Mouse (Mus musculus) E14TG2a.4 (cell line): ENCODE results near the gene Npffr2.

Source experiments
- H3K27me3 ChIP-seq: 2 replicates; pipeline ENCODE4 v1.6.1; 2014; ENCODE audit warnings: low read length, control low read depth; ENCODE audit not compliant: insufficient read depth
- H3K36me3 ChIP-seq: 2 replicates; pipeline ENCODE4 v1.6.1; 2014; ENCODE audit warnings: low read length, control low read depth; ENCODE audit not compliant: insufficient read depth
- H3K4me1 ChIP-seq: replicated peaks from 2 replicates; pipeline ENCODE4 v1.6.1; 2014; ENCODE audit warnings: low read depth, low read length, control low read depth
- H3K4me3 ChIP-seq: replicated peaks from 2 replicates; pipeline ENCODE4 v1.5.1; 2014; ENCODE audit warnings: mild to moderate bottlenecking, low read length
- H3K9me3 ChIP-seq: 2 replicates; pipeline ENCODE4 v1.6.1; 2014; ENCODE audit warnings: low read length, control low read depth
- CTCF ChIP-seq: conservative IDR thresholded peaks from 2 replicates; pipeline ENCODE4 v1.5.1; 2014; ENCODE audit warnings: low read length
- NANOG ChIP-seq: IDR thresholded peaks from 2 replicates; pipeline ENCODE4 v1.6.1; 2014; ENCODE audit warnings: borderline replicate concordance, low read length, mixed read lengths
- POU5F1 ChIP-seq: IDR thresholded peaks from 2 replicates; pipeline ENCODE4 v1.6.1; 2014; ENCODE audit warnings: low read length, borderline replicate concordance

Gene Npffr2

GRCm38 (mm10) chr5:89611322-89612015 lies 84.2 kb downstream of the Npffr2 start:
- TF ChIP-seq NANOG (no peak), CTCF (no peak), POU5F1 (no peak)
- Histone ChIP-seq H3K36me3 (no peaks in the 10 kb centered on the region), H3K9me3 (peaks cover 28% of the 10 kb centered on the region)

GRCm38 (mm10) chr5:89612262-89612661 lies 85.0 kb downstream of the Npffr2 start:
- no peaks in the 10 kb centered on the region for H3K27me3 ChIP-seq
- no peak overlapping the region for H3K4me3 ChIP-seq
- TF ChIP-seq POU5F1 = no peak
- H3K4me1 ChIP-seq = no peaks in the 10 kb centered on the region
- no peaks in the 10 kb centered on the region for H3K36me3 ChIP-seq
- H3K9me3 ChIP-seq = peaks cover 28% of the 10 kb centered on the region

More at GRCm38 (mm10) chr5:89611322-89612015, 84.2 kb downstream of the Npffr2 start:
- Histone ChIP-seq H3K27me3 (no peaks in the 10 kb centered on the region), H3K4me3 (no peak overlapping the region), H3K4me1 (no peaks in the 10 kb centered on the region)

GRCm38 (mm10) chr5:89631599-89631998 lies 104.4 kb downstream of the Npffr2 start:
- H3K36me3 ChIP-seq = no peaks in the 10 kb centered on the region
- H3K4me1 ChIP-seq = no peaks in the 10 kb centered on the region
- H3K9me3 ChIP-seq = no peaks in the 10 kb centered on the region
- H3K27me3 ChIP-seq = no peaks in the 10 kb centered on the region
- TF ChIP-seq POU5F1 (no peak), CTCF (no peak), NANOG (no peak)
- H3K4me3 ChIP-seq = no peak overlapping the region
